Mouse (Mus musculus): ENCODE results near the gene Pde6g.
A peak's percentile ranks its signal among the peaks of the same experiment; 100 is the strongest.

Gene Pde6g

GRCm38 (mm10) chr11:120453306-120453705 lies at the start of gene Pde6g:
Gene Pde6g (minus strand): TSS chr11:120453500.
- DNase-seq (ENCODE audit: low spot score): no peak

GRCm38 (mm10) chr11:120501701-120502100 lies 48.4 kb upstream of the Pde6g start:
- DNase-seq (ENCODE audit: low spot score): no peak

DNA sequence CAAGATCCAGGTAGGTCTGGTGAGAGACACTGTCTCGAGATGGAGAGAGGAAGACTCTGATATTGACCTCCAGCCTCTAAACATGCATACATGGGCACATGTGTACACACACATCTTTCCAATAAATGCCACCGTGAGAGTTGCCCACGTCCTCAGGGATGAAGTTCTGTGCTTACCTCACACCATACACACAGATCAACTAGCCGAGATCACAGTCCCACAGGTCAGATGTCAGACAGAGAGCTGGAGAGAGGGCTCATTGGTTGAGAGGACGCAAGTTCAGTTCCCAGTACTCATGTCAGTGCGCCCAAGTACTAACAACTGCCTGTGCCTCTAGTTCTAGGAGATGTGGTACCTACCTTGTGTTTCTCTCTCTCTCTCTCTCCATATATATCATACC lies 47.7 kb upstream of the Pde6g start:
- DNase-seq (ENCODE audit: low spot score): no peak

DNA sequence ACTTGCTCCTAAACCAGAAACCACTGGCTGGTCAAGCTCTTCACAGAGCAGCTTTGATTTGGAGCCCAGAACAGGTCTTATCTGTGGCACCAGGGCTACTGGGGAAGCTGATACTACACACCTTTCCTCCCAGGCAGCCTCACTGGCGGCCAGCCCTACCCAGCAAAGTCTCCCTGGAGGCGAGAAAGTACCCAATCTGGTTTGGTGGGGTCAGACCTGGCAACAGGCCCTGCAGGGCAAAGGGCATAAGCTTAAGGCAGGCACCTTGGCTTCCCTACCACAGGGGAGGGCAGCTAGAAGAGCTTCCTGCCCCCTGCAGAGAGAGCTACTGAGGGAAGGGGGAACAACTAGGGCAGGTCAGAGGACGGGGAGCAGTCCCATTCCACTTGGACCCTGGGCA lies 47.1 kb upstream of the Pde6g start:
- no peak for DNase-seq (ENCODE audit: low spot score)

GRCm38 (mm10) chr11:120499894-120500293 lies 46.6 kb upstream of the Pde6g start:
- DNase-seq (ENCODE audit: low spot score): no peak

DNA sequence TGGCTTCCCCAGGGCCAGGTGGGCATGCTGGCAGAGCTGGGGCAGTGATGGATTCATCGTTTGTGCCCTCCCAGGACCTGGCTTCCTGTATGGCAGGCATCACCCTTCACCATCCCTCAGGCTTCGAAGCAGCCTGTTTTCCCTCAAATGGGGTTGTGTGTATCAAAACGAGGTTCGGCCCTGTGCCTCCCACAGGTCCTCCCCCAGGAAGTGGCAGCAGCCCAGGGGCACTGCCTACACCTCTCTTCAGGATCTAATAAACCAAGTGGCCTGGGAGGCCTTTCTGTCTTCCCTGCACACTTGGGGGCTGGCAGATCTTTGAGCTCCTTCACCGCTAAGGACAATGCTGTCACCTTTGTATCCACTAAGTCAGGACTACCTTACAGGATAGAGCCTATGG lies 45.6 kb upstream of the Pde6g start:
- no peak for DNase-seq (ENCODE audit: low spot score)

- no peak for DNase-seq (ENCODE audit: low spot score)
These were observed 44.9 kb upstream of the Pde6g start for GRCm38 (mm10) chr11:120498226-120498625.

GRCm38 (mm10) chr11:120497436-120497835 lies 44.1 kb upstream of the Pde6g start:
- no peak for DNase-seq (ENCODE audit: low spot score)

- DNase-seq (ENCODE audit: low spot score): no peak
These were observed 40.6 kb upstream of the Pde6g start for GRCm38 (mm10) chr11:120493911-120494310.

DNA sequence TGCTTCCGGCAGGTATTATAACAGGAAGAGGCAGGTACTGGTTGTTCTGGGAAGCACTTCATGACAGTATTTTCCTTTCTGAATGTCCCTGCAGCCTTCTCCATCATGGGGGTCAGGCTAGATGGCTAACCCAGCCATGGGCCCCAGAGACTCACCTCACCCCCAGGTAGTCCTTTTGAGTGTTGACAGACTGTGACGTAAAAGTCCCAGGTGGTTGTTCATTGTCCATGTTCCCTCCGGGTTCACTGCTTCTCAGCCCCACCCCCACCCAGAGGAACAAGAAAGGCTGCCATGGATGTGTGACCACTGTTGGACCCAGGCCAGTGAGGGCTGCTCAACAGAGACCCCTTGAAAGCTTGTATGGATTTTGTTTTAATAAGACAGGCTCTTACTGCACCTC lies 40.1 kb upstream of the Pde6g start:
- DNase-seq (ENCODE audit: low spot score): no peak

DNA sequence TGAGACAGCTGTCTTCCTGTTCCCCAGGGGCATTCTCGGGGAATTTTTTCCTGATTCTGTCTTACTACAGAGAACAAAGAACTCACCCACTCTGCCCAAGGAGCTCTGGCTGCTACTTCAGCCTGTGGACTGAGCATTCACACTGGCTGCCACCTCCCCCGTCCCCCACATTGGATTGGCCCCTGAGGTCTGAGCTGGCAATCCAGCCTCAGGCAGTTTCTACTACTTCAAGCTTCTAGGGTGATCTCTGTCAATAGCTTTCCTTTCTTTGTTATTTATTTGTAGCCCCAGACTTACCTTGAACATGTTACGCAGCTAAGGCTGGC lies 39.5 kb upstream of the Pde6g start:
- DNase-seq (ENCODE audit: low spot score): peak; percentile 52

DNA sequence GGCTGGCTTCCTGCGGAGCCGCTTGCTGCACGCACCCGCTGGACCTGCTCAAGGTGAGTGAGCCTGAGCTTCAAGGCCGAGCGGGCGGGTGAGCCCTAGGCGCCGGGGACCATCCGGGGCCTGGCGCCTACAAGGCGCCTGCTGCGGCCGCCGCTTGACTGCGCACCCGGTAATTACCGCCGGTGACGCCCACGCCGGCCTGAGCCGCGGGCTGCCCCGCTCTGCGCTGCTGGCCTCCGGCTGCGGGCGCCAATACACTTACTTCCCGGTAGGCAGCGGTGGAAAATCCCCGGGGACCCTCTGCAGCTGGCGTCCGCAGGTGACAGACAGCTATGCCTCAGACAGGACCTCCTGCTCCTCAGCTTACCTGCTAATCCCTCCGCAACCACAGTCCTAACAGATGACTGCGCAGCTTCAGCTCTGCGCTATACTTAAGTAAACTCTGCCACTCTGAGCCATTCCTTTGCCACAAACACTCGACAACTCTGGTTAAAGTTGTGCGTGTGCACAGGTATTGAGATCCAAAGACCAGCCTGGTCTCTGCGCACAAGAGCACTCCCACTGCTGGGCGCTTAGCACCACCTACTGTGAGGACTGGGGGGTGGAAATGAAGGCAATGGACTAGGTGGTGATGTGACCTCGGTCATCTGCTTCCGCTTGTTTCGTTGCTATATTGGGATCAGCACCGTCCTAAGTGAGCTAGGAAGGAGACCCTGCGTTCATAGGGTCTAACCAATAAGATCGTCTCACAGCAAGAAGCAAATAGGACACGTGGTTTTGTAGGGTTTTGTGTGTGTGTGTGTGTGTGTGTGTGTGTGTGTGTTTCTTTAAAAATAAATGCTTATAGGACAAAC lies 39.0 kb upstream of the Pde6g start:
- DNase-seq (ENCODE audit: low spot score): peak; percentile 74

DNA sequence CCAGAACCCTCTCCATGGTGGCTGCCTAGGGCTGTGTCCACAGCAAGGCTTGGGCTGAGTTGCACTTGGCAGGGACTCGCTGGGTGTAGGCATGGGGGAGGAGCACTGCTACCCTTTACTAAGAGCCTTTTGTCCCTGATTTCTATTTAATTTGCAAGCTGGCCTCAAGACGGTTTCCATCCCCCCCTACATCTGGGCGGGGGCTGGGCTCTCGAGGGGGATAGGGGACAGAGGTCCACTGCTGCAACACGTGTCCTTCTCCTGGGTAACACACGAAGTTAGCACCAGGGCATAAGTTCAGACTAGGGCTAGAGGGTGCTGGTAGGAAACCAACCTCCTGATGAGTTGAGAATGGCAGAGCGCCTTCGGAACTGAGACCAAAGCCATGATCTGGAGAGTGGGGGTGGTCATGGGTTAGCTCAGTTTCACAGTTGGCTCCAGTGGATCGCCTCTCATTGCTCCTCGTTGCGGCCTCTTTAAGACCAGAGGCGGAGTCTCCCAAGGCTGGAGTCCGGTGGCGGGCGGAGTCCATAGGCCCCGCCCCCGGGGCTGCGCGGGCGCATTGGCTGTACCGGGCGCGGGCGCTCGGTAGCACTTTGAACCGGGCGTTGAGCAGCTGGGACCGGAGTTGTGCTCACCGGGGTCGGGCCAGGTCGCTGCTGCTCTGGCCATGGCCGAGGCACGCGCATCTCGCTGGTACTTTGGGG lies 38.2 kb upstream of the Pde6g start, which contains the start of gene Slc25a10:
Gene Slc25a10, plus strand, starts transcription at position 524 of the 707 bp plus-strand sequence.
- peak; percentile 95 for DNase-seq (ENCODE audit: low spot score)

GRCm38 (mm10) chr11:120490291-120491046 lies 37.2 kb upstream of the Pde6g start:
- DNase-seq (ENCODE audit: low spot score): peak; percentile 23

GRCm38 (mm10) chr11:120489054-120489761 lies 35.9 kb upstream of the Pde6g start:
- peak; percentile 91 for DNase-seq (ENCODE audit: low spot score)

DNA sequence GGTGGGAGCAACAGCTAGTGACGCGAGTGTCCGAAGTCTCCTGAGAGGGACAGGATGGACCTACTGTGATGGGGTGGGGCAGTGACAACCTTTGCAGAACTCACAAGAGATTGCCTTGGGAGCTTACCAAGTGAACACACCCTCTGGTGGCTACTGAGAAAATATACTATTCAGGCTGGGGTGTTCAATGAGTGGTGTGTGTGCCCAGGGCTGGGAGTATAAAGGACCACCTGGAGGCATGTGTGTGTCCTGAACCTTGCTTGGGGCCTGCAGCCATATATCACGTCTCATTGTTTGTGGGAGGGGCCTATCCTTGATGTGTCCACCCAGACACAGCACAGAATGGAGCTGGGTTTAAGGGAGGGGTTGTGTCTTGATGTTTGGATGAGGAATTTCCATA lies 35.2 kb upstream of the Pde6g start:
- DNase-seq (ENCODE audit: low spot score): peak; percentile 50

- DNase-seq (ENCODE audit: low spot score): no peak
These were observed 32.0 kb upstream of the Pde6g start for GRCm38 (mm10) chr11:120485251-120485650.

DNA sequence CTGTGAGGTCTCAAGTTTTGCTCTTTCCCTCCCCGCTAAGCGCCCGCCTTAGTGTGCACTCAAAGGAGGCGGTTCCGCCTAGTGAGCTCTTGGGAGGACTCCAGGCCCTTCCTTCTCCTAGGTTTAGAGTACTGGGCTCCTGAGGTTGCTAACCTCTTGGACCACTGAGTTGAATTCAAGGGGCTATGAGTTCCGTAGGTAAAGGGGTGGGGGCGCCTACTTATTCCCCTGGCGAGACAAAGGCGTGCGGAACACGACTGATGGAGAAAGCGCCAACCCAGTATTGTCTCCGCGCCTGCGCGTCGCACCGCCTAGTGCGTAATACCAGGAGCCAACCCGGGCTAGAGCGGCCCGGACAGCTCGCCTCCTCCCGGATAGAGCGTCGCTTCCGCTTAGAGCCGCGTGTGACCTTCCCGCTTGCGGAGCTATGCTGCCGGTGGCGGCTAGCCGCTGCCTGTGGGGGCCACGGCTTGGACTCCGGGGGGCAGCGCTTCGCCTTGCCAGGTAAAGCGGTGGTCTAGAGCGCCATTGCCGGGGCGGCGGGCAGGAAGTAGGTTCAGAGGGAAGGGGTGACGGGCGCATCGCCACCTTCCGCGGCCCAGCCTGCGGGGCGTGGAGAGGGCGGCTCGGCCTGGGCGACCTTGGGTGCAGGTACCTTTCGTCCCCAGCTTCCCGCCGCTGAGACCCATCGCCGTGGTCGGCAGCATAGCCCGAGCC lies 31.1 kb upstream of the Pde6g start, which contains the start of gene Mrpl12:
Gene Mrpl12, plus strand, starts transcription at position 349 of the 717 bp plus-strand sequence.
- DNase-seq (ENCODE audit: low spot score): peak; percentile 97

DNA sequence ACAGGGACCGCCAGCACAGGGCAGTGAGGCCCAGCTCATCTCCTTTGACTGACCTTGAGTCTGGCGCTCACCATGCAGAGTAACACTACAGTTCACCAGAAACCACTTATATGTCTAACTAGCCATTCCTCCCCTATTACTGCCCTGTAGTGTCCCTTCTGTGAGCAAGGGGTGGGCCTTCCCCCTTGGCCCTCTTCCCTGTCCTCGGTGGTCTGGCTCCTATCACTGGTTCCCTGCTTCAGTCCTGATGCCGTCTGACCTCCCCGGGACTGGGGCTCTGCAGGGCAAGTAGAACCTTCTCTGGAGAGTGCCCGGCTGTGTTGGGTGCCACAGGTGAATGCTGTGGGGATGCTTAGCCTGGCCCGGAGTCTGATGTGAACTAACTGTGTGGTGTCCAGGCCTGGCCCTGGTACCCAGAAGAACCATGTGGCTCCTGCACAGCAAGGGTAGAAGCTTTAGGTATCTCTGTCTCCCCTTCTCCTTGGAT lies 30.2 kb upstream of the Pde6g start:
- no peak for DNase-seq (ENCODE audit: low spot score)

- no peak for DNase-seq (ENCODE audit: low spot score)
These were observed 18.8 kb upstream of the Pde6g start for GRCm38 (mm10) chr11:120472052-120472451.

GRCm38 (mm10) chr11:120467736-120468092 lies 14.4 kb upstream of the Pde6g start:
- DNase-seq (ENCODE audit: low spot score): no peak
